Mouse (Mus musculus): Measurements from ENCODE around the gene Huwe1. TPM values are rescaled to one million over a fixed set of nuclear protein-coding genes. Genes with fewer than 3 reads are reported as not detected.

Huwe1 gene
- 100 to 1,000 TPM; 146 to 152 TPM for total RNA-seq (2021)
- long read RNA-seq, experiment 1, partial matches to known transcripts = 16 of 19 reads
- long read RNA-seq, experiment 1, other reads (novel, unspliced or antisense) = 3 of 19 reads
- long read RNA-seq, experiment 2, partial matches to known transcripts = 18 of 25 reads
- long read RNA-seq, experiment 2, other reads (novel, unspliced or antisense) = 7 of 25 reads

DNA sequence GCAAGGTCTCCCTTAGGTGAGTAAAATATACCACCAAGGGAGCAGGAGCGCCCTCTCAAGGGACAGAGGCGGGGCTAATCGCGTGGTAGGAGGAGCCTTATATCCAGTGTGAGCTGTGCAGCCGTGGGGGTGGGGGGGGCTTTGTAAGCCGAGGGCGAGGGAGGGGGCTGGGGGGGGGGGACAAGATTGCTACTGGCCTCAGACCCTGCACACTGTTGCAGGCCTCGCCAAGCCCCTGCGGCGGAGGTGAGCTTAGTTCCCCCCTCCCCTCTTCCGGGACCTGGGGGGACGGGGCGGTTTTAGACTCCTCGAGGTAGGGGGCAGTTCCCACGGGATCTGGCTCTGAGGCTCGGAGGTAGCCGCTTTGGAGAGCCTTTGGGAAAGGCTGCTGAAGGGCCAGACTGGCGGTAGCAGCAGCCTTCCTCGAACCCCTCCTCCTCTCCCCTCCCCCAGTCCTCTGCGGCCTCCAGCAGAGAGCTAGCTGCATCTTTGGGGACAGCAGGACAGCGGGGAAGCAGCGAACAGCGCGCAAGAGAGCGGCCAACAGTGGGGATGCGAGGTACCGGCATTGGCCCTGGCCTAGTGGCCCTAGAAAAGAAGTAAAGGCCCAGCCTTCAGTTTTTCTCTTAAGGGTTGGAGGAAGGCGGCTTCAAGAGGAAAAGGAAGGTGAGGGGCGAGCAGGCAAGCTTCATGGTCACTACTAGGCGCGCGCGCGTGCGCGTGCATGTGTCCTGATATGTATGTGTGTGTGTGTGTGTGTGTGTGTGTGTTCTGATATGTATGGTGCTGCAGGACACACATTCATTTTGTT lies at the start of gene Huwe1:
TSS of gene Huwe1 (plus strand) at position 107 of the 811 bp plus-strand sequence.
- peak; percentile 21 to 43 for DNase-seq (ENCODE audit: low spot score in 2 of 2)

DNA sequence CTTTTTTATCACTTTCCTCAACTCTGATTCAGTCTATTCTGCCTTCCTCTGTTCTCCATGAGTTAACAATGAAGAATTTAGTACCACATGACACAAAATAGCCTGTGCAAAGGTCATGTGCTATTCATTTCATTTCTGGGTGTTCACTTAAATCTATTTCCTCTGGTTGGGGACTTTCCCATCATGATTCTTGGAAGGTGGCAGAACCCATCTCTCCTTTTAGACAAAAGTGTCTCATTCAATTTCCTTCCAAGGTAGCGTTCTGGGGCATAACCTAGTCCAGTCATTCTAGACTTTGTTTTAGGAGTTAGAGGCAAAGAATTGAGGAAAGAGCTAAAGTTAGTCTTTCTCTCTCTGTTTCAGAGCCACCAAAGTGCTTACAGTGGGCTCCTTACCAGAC lies 20.3 kb upstream of the Huwe1 start:
- no peak for DNase-seq (ENCODE audit: low spot score in 2 of 2)

DNA sequence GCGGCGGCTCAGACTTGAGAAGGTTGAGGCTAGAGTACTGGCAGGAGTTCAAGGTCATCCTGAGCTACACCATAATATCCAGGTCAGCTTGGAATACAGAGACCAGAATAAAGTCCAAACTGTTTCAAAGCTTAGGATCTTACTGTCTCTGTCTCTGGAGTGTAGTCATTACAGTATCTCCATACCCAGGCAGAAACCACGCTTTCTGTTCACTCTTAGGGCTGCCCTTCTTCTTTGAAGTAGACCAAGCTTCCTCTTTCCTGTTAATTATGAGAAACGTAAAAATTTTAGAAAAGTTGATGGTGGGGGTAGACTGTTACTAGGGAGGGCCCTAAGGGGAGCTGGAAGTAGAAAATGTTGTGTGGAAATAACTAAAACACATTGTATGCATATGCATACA lies 17.7 kb upstream of the Huwe1 start:
- no peak for DNase-seq (ENCODE audit: low spot score in 2 of 2)

DNA sequence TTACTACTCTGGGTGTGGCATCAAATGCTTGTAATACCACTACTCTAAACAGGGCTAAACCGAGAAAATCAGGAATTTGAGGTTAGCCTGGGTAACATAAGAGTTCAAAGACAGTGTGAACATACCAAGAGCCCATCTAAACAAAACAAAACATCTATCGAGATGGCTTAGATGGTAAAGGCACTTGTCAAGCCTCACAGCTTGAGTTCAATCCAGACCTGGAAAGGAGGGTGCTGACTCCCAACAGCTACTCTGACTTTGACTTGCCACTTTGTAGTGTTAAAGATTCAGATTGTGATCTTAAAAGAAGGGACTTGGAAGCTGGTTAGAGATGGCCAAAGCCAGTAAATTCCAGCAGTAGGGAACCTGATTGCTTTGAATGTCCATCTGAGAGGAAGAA lies 7.8 kb upstream of the Huwe1 start:
- DNase-seq (ENCODE audit: low spot score in 2 of 2) = no peak

DNA sequence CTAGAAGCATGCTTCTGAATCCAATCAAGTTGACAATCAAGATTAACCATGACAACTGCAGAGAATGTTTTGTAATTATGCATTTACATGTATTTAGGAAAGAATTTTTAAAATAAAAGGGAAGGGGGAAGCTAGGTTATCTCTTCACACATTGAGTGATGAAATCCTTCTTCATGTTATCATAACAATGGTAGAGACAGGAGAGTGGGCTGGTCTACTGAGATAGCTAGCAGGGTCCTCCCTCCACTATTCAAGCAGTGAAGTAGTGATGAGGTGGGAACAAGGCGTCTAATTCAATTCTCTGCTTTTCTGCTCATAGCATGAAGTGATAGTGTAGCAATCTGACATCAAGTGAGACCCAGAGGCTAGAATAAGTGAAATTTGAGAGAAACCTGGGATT lies 2.6 kb upstream of the Huwe1 start:
- no peak for DNase-seq (ENCODE audit: low spot score in 2 of 2)

DNA sequence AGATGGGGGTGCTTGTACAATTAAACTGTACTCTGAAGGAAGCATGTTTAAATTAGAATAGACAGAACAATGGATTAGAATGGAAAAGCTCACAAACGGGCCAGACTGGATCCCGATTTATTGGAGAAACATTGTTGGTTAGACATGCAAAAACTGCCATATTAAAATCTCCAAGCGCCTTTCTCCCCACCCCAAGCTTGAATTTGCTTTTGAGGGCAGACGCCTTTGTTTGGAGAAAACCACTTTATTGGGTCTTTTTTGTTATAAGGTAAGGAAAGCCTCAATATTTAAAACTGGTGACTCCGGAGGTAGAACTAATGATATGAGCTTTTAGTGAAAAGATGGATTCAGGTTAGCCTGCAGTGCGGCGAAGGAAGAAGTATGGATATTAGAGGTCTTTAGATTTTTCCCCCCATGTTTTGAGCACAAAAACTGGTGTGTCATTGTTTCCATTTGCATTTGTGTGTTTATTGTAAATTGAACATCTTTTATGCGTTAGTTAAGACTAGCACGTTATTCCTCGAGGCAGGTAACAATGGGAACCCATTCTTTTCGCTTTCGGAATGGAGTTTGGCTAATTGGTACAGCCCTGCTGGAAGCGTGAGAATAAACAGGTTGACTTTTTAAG lies 1.8 kb downstream of the Huwe1 start:
- no peak for DNase-seq (ENCODE audit: low spot score in 2 of 2)

DNA sequence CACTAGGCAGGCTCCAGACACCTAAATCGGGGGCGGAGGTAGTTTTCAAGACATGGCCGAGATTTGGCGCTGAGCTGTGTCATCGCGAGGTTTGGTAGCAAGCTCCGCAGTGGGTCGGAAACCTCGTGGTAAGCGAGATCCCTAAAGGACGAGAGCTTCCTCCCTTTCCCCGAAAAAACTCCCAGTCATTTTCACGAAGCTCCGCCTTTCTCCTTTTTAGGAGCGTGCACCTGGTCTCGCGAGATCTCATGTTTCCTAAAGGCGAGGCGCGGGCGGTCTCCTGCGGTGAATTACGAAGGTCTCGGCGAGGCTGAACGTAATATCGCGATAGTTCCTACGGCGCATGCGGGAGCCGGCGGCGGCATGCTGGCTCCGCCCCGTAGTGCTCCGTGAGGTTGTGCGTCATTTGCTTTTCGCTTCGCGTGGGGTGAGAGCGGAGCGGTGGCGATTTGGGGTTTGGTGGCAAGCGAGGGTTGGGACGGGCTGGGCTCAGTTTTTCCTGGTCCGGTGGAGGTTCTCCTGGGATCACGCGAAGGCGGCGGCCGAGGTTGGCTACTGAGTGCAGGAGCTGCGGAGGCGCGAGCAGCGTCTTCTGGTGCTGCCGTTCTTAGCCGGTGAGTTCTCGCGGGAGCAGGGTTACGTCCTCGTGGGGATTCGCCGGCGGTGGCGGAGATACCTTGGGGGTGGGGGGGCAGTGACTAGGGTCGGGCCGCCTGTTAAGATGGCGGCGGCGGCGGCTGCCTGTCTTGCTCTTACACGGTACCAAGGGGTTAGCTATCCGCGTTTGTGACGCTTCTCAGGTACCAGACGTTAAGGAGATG lies 2.6 kb downstream of the Huwe1 start:
- peak; percentile 70 to 89 for DNase-seq (ENCODE audit: low spot score in 2 of 2)

DNA sequence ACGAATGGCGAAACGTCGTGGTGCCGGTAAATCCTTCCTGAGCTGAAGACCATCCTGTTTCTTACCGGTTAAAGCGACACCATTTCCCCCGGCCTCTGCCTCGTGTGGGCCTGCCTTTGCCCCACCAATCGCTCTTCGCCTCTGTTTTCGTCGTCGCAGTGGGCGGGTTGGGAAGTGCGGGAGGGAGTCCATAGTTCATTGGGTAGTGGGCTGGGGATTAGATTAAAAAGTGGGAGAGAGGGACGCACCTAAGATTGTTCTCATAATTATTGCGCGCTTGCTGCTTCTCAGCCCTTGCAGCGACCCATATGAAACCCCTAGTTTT lies 3.1 kb downstream of the Huwe1 start:
- DNase-seq (ENCODE audit: low spot score in 2 of 2) = peak; percentile 20 to 36

DNA sequence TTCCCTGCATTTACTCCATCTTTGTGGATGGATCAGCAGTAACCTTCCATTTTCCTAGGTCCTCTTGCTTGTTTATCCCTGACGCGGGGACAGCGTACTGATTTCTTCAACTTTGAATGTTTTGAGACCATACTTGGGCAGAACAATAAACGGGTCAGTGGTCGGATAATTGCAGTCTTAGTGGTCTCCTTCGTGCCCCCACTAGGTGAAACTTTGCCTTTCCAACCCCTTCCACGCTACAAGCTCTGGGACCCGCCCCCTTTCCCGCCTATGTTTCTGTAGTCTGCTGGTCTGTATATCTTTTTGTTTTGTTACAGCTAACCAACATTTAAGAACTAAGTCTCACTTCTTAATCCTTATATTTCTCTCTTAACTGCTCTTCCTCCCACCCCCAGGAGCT lies 3.8 kb downstream of the Huwe1 start:
- no peak for DNase-seq (ENCODE audit: low spot score in 2 of 2)

DNA sequence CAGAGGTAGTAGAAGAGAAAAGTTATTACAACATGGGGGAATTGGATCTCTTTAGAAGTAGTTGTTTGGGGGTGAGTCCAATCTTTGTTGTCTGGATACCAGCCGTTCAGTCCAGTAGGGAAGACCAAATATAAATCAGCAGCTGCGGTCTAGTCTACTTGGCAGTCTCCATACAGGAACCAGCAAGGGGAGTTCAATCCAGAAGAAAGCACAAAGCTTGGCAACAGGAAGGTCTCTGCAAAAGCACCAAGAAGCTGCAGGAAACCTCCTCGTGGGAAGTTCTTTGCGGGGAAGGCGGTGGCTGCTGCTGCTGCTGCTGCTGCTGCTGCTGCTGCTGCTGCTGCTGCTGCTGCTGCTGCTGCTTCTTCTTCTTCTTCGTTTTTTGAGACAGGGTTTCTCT lies 10.9 kb downstream of the Huwe1 start:
- no peak for DNase-seq (ENCODE audit: low spot score in 2 of 2)

DNA sequence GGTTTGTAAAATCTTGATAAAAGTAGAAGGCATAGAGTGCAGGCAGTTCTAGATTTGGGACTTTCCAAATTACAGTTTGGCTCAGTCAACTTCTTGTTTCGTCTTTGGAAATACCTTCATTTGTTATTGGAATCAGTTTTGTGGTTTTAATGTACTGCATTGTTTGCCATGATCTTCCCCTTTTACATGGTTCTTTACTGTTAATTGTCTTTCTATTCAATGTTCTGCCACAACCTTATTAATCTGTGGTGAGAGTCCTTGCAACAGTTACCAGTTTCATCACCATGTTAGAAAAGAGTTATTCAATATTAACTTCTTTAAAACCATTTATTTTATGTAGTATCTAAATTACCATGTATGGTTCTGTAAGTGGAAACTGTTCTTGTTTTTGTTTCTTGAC lies 13.0 kb downstream of the Huwe1 start:
- no peak for DNase-seq (ENCODE audit: low spot score in 2 of 2)

DNA sequence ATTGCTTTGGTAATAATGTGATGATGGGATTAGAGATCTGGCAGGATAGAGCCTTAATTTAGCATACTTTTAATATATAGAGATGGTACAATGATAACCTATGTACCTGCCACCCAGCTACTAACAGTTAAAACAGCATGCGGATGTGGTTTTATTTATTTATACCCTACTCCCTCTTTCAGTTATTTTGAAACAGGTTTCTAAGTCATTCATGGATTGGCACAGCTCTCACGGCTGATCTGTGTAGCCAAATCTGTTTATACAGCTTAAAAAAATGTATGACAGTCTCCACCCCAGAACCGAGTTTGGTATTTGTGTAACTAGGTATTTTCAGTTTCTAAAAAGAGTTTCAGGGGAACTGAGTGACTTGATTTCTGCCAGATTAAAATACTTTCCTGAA lies 17.1 kb downstream of the Huwe1 start:
- DNase-seq (ENCODE audit: low spot score in 2 of 2) = no peak

DNA sequence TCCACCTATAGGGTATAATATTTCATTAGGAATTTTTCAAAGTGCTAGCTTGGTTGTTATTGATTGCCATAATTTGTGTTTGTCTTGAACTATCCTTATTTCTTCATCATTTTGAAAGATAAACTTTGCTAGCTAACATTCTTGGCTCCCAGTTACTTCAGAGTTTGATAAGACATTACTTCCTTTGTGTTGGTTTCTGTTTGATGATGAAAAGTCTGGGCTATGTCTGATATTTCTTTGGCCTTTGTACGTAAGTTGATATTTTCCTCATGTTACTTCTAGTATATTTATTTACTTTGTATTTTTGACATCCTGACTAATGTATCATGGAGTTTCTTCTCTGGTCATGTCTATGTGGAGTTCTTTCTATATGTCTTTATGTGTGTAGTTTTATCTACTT lies 28.4 kb downstream of the Huwe1 start:
- DNase-seq (ENCODE audit: low spot score in 2 of 2) = no peak

DNA sequence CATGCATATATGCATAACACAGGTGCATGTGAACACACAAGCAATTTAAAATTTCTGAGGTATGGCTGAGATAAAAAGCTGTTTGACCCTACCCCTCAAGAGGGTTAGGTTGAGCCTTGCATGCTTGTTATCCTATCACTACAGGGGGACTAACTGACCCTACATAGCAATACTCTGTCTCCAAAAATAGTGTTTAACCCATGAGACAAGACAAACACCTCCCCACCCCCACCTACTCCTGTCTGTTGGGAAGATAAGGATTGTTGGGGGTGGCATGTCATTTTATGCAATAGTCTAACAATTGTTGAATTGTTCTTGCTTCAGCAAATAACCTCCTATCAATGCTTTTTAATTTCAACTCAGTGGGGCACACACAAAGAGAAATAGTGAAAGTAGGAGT lies 30.7 kb downstream of the Huwe1 start:
- DNase-seq (ENCODE audit: low spot score in 2 of 2) = no peak

DNA sequence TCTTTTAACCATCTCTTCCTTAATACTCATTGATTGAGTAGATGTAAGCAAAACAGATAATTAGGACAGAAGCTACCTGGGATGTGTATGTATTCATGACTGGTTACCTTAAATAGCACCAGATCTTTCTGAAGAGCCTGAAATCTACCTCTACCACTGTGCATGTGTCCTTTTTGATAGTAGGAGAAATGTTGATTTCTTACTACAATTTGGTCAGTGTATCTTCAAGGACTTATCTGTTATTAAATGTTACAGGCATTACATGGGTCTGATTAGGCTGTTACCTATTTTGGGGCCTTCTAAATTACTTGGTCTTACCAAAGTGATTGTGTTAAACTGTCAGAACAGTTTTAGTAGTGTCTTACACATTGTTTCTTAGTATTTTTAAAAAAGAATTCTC lies 32.4 kb downstream of the Huwe1 start:
- no peak for DNase-seq (ENCODE audit: low spot score in 2 of 2)

DNA sequence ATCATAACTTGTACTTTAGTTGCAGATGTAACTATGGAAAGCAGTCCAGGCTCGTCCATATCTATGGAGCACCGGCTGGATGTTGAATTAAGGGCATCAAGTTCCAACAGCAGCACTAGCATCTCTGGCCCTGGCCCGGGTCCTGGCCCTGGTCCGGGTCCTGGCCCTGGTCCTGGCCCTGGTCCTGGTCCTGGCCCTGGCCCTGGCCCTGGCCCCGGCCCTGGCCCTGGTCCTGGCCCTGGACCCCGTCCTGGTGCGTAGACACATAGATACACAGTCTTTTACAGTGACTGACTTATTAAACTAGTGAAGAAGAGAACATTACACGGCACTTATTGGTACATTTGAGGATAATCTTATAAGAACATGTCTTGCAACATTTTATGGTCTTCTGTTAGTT lies 58.8 kb downstream of the Huwe1 start:
- no peak for DNase-seq (ENCODE audit: low spot score in 2 of 2)

DNA sequence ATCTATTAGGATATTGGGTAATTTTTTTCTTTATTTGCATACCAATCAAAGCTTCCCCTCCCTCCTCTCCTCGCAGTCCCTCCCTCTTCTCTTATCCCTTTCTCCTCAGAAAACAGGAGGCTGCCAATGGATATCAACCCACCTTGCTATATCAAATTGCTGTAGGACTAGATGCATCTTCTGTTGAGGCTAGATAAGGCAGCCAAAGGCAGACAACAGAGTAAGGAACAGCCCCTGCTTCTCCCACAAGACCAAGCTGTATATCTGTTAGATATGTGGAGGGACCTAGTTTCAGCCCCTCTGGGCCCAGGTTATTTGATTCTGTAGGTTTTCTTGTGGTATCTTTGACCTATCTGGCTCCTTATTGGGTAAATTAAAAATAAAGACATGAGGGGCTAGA lies 110.1 kb downstream of the Huwe1 start:
- DNase-seq (ENCODE audit: low spot score in 2 of 2) = no peak

DNA sequence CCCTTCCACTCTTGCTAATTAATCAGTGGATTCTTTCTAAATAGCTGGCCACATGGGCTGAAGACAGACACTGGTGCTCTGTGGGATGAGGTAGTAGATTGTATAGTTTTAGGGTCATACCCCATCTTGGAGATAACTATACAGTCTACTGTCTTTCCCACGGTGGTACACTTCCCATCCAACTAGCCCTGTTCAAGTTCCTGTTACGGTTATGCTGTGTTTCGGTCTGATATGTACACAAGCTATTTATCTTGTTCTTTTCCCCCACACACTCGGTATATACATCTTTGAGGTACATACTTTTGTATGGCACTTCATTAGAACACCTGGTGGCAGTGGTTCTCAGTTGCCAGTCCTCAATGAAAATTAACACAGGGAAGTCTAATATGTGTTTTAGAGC lies 111.7 kb downstream of the Huwe1 start:
- DNase-seq (ENCODE audit: low spot score in 2 of 2) = no peak

DNA sequence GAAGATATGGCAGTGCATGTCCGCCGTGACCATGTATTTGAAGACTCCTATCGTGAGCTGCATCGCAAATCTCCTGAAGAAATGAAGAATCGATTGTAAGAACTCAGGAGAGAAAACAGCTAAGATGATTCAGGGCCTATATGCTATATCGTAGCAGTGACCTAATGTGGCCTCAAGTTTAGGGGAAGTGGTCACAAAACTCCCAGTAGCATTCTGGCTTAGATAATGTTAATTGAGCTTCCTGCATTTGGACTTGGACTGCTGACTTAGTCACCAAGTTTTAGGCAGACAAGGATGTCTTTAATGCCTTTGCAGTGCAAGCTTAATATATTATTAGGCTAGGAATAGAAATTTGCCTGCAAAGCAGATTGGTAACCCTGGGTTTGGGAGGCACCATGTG lies 128.8 kb downstream of the Huwe1 start:
- no peak for DNase-seq (ENCODE audit: low spot score in 2 of 2)

DNA sequence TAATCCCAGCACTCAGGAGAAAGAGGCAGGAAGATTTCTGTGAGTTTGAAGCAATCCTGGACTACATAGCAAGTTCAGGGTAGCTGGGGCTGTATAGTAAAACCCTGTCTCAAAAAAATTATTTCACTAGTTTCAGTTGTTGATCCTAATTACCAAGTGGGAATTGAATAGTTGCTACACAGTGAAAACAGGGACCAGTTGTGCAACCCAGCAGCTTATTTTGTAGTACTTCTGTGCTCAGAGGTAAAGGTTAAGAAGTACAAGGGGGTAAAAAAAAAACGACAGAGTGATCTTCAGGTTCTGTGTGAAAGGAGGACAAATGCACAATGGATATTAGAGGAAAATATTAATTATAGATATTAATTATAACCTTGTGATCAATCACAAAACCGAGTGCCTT lies 138.2 kb downstream of the Huwe1 start:
- no peak for DNase-seq (ENCODE audit: low spot score in 2 of 2)

DNA sequence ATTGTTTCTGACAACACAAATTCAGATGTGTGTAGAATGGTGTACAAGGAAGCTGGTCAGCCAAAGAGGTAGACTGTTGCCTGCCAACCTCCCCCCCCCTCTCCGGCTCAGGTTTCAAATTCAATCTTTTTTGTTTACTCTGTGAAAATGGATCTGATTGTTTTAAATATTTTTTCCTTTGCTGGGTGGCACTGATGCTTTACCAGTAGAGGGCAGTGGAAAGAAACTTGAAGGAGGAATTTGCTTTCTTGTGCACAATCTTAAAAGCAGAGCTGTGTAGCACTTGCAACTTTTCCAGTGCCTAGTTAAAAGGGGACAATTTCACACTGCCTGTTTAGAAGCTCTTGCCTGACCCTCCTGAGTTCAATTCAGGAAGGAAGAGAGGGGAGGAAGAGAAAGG lies 146.4 kb downstream of the Huwe1 start:
- no peak for DNase-seq (ENCODE audit: low spot score in 2 of 2)

DNA sequence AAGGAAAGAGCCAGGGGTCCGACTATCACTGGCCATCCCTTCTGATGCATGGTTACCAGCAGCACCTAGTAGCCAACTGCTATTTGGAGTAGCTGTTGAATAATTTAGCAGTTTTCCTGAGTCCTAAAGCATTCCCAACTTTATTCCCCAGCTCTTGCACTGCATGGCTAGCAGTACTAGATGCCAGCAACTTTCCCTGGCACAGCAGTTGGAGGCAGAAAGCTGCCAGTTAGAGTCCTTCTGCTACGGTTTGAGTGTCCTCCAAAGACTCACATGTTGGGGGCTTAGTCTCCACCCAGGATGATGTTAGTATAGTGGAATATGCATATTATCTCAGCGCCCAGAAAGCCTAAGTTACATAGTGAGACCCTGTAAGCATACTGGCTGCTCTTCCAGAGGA lies 147.2 kb downstream of the Huwe1 start:
- no peak for DNase-seq (ENCODE audit: low spot score in 2 of 2)
